Mouse (Mus musculus) liver, postnatal 0 days (tissue): ENCODE measurements around the gene D8Ertd738e. TPM values are rescaled to one million over a fixed set of nuclear protein-coding genes. Genes with fewer than 3 reads are reported as not detected.
A peak's percentile ranks its signal among the peaks of the same experiment; 100 is the strongest.

Experiments used
- ATAC-seq: fragments of 200-750 bp; cut with Nextera tagmentation; 2 replicates; pipeline ENCODE4 v1.8.0; 2017; ENCODE audit warnings: mild to moderate bottlenecking, moderate library complexity
- DNase-seq: peaks from one replicate; pipeline ENCODE4 v3.0.0-alpha.2; 2016
- H3K27ac ChIP-seq: fragments of 300-500 bp; sonication (generic); 2 replicates; pipeline ENCODE4 v1.5.1; 2014; ENCODE audit warnings: antibody characterized with exemption, moderate library complexity, mild to moderate bottlenecking, low read depth
- H3K27me3 ChIP-seq: fragments of 300-500 bp; sonication (generic); 2 replicates; pipeline ENCODE4 v1.6.1; 2014; ENCODE audit warnings: low read length, control low read depth, mixed read lengths; ENCODE audit not compliant: insufficient read depth
- H3K36me3 ChIP-seq: fragments of 300-500 bp; sonication (generic); replicated peaks from 2 replicates; pipeline ENCODE4 v1.6.1; 2014; ENCODE audit warnings: mild to moderate bottlenecking, control low read depth, low read length, moderate library complexity, mixed read lengths; ENCODE audit not compliant: insufficient read depth
- H3K4me1 ChIP-seq: fragments of 300-500 bp; sonication (generic); 2 replicates; pipeline ENCODE4 v1.6.1; 2014; ENCODE audit warnings: antibody characterized with exemption, mild to moderate bottlenecking, control low read depth; ENCODE audit not compliant: insufficient read depth
- H3K4me2 ChIP-seq: fragments of 300-500 bp; sonication (generic); 2 replicates; pipeline ENCODE4 v1.6.1; 2014; ENCODE audit warnings: low read depth, mild to moderate bottlenecking, low read length, moderate library complexity, mixed read lengths
- H3K4me3 ChIP-seq: fragments of 300-500 bp; sonication (generic); 2 replicates; pipeline ENCODE4 v1.5.1; 2014; ENCODE audit warnings: low read depth, low read length
- H3K9ac ChIP-seq: fragments of 300-500 bp; sonication (generic); replicated peaks from 2 replicates; pipeline ENCODE4 v1.6.1; 2014; ENCODE audit warnings: mild to moderate bottlenecking, moderate library complexity
- H3K9me3 ChIP-seq: fragments of 300-500 bp; sonication (generic); 2 replicates; pipeline ENCODE4 v1.6.1; 2016; ENCODE audit warnings: mild to moderate bottlenecking, control low read depth, low read length, mixed read lengths
- CTCF ChIP-seq: sonication (generic); IDR thresholded peaks from 2 replicates; pipeline ENCODE4 v1.5.1; 2016; ENCODE audit warnings: antibody characterized with exemption, low read depth
- EP300 ChIP-seq: IDR thresholded peaks from 2 replicates; pipeline ENCODE4 v1.6.1; 2016; ENCODE audit warnings: antibody characterized with exemption, low read depth, mild to moderate bottlenecking
- WGBS: fragments of 180-500 bp; shearing (Covaris S2); extraction: QIAGEN DNeasy Blood & Tissue Kit; methylation state at CpG from one replicate; pipeline ENCODE4 v1.1.7; 2014; ENCODE audit not compliant: insufficient replicate concordance; 5-methylcytosine and 5-hydroxymethylcytosine counted together
- polyA plus RNA-seq: library from polyadenylated mRNA; unstranded; fragments of >200 nt; fragmentation: Nextera tagmentation; extraction: Ambion mirVana; gene quantifications from 2 replicates; pipeline ENCODE4 v1.2.1, GENCODE M21; 2015

Gene D8Ertd738e
- polyA plus RNA-seq, 1 experiment from 2014 or later, result 201 TPM

DNA sequence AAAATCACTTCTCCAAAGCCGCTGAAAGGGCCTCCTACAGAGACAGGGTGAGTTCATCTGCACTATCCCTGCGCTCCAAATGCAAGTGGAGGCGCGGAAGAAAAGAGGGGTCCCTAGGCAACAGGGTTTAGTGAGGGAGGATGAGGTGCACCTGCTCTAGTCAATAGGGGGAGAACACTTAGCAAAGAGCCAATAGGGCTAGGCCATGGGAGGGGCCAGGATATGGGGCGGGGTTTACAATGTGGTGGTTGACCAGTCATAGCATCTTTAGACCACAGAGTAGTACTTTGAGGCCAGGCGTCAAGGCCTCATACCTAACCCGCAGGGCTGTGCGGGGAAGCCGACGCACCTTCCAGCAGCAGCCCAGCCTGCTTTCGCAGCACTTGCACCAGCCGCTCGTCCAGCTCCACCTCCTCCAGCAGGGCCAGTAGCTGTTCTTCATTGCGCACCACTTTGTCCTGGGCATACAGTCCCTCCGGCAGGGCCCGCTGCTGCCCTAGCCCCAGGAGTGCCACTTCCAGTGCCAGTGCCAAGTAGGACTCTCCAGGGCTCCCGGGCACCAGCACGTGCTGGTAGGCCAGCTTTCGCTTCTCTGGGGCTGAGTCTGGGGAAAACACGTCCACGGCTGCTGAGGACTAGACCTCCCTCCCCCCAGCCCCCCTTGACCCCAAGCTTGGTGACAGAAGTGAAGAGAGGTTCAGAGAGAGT is 26.0 kb downstream of the D8Ertd738e start:
- DNase-seq (no peak), ATAC-seq (peak; percentile 8; the same call in 1 of the 2 replicates)
- WGBS, result 85% methylated on average over 21 of the region's 21 CpGs
- Histone ChIP-seq H3K9me3 (no peaks in the 10 kb centered on the region), H3K9ac (no peak overlapping the region), H3K27ac (no peak overlapping the region), H3K4me2 (no peak overlapping the region), H3K4me1 (peaks cover 2% of the 10 kb centered on the region; the same call in 1 of the 2 replicates), H3K4me3 (no peak overlapping the region), H3K36me3 (peaks cover 46% of the 10 kb centered on the region), H3K27me3 (no peaks in the 10 kb centered on the region)
- TF ChIP-seq CTCF (no peak), EP300 (no peak)

GRCm38 (mm10) chr8:84222566-84223165 is 26.9 kb downstream of the D8Ertd738e start:
- Histone ChIP-seq H3K36me3 (peaks cover 47% of the 10 kb centered on the region), H3K9ac (no peak overlapping the region), H3K4me3 (no peak overlapping the region), H3K27ac (peak overlapping the region; percentile 51; the same call in 1 of the 2 replicates), H3K27me3 (no peaks in the 10 kb centered on the region), H3K4me2 (no peak overlapping the region), H3K9me3 (no peaks in the 10 kb centered on the region), H3K4me1 (peaks cover 2% of the 10 kb centered on the region; the same call in 1 of the 2 replicates)
- peak; percentile 33 for ATAC-seq
- 53% methylated on average over 9 of the region's 9 CpGs for WGBS
- peak; percentile 42 for DNase-seq
- no peak for TF ChIP-seq EP300
- no peak for TF ChIP-seq CTCF

DNA sequence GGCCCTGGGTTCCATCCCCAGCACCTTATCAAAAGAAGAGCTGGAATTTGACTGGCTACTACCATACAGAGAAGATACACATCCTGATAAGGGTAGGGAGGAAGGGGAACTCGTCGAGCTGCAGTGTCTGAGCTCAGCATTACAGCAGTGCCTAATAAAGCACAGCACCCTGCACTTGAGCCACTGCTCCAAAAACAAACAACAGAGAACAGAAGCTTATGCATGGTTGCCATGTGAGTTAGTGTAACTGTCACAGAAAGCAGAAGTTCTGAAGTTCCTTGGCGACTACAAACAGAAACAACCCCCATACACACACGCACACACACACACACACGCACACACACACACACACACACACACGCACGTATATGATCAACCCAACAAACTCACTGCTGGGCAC is 29.4 kb downstream of the D8Ertd738e start:
- Histone ChIP-seq H3K9me3 (no peaks in the 10 kb centered on the region), H3K9ac (no peak overlapping the region), H3K4me3 (no peak overlapping the region), H3K27me3 (no peaks in the 10 kb centered on the region), H3K36me3 (peaks cover 45% of the 10 kb centered on the region), H3K4me1 (peaks cover 2% of the 10 kb centered on the region; the same call in 1 of the 2 replicates), H3K4me2 (no peak overlapping the region), H3K27ac (no peak overlapping the region)
- no peak for TF ChIP-seq EP300
- TF ChIP-seq CTCF, result no peak
- no peak for DNase-seq
- WGBS, result 44% methylated on average over 7 of the region's 7 CpGs
- 0 out of 2 replicates have a peak, but pooled peaks have one; percentile 17 for ATAC-seq

GRCm38 (mm10) chr8:84218143-84218542 is 31.4 kb downstream of the D8Ertd738e start:
- 82% methylated on average over 5 of the region's 5 CpGs for WGBS
- no peak for ATAC-seq

DNA sequence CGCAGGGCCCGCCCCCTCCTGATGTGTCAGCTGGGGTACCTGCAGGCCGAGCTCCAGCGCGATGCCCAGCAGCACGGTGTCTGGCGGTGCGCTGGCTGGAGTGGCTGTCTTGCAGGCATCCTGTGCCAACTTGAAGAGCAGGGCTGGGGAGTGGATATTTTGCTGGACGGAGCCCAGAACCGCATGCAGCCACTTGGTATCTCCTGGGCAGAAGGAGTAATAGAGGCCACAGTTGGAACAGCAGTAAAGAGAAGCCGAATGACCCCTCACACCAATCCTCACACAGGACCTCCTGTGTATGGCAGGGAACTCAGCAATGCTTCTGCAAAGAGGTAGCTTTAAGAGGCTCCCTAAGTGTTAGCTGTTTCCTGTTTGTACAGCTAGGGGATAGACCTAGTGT is 32.3 kb downstream of the D8Ertd738e start:
- H3K4me2 ChIP-seq, result no peak overlapping the region
- 89% methylated on average over 11 of the region's 11 CpGs for WGBS
- no peak overlapping the region for H3K4me3 ChIP-seq
- ATAC-seq, result no peak
- H3K9ac ChIP-seq, result no peak overlapping the region
- DNase-seq, result no peak
- peaks cover 56% of the 10 kb centered on the region for H3K36me3 ChIP-seq
- H3K27ac ChIP-seq, result no peak overlapping the region
- no peak for TF ChIP-seq CTCF
- no peak for TF ChIP-seq EP300
- H3K27me3 ChIP-seq, result no peaks in the 10 kb centered on the region
- no peaks in the 10 kb centered on the region; the same call in 1 of the 2 replicates for H3K4me1 ChIP-seq
- H3K9me3 ChIP-seq, result no peaks in the 10 kb centered on the region

More at GRCm38 (mm10) chr8:84218143-84218542, 31.4 kb downstream of the D8Ertd738e start:
- DNase-seq, result no peak
- Histone ChIP-seq H3K9me3 (no peaks in the 10 kb centered on the region), H3K27ac (no peak overlapping the region), H3K4me1 (peaks cover 2% of the 10 kb centered on the region; the same call in 1 of the 2 replicates), H3K27me3 (no peaks in the 10 kb centered on the region), H3K9ac (no peak overlapping the region), H3K4me2 (no peak overlapping the region), H3K4me3 (no peak overlapping the region), H3K36me3 (peaks cover 51% of the 10 kb centered on the region)
- TF ChIP-seq CTCF, result no peak
- no peak for TF ChIP-seq EP300

- H3K4me2 ChIP-seq, result no peak overlapping the region
- H3K9ac ChIP-seq, result no peak overlapping the region
- DNase-seq (no peak), ATAC-seq (no peak)
- no peaks in the 10 kb centered on the region for H3K27me3 ChIP-seq
- 84% methylated on average over 4 of the region's 4 CpGs for WGBS
- no peaks in the 10 kb centered on the region for H3K9me3 ChIP-seq
- peaks cover 52% of the 10 kb centered on the region for H3K36me3 ChIP-seq
- H3K27ac ChIP-seq, result no peak overlapping the region
- no peak overlapping the region for H3K4me3 ChIP-seq
- TF ChIP-seq EP300, result no peak
- no peak for TF ChIP-seq CTCF
- H3K4me1 ChIP-seq, result peaks cover 6% of the 10 kb centered on the region
These were observed 36.2 kb downstream of the D8Ertd738e start for GRCm38 (mm10) chr8:84213277-84213676.
